Mouse (Mus musculus): ENCODE measurements around the gene 1810062G17Rik. TPM values are rescaled to one million over a fixed set of nuclear protein-coding genes. Genes with fewer than 3 reads are reported as not detected.

1810062G17Rik gene
- total RNA-seq, 2 experiments from 2014 or later = not detected

DNA sequence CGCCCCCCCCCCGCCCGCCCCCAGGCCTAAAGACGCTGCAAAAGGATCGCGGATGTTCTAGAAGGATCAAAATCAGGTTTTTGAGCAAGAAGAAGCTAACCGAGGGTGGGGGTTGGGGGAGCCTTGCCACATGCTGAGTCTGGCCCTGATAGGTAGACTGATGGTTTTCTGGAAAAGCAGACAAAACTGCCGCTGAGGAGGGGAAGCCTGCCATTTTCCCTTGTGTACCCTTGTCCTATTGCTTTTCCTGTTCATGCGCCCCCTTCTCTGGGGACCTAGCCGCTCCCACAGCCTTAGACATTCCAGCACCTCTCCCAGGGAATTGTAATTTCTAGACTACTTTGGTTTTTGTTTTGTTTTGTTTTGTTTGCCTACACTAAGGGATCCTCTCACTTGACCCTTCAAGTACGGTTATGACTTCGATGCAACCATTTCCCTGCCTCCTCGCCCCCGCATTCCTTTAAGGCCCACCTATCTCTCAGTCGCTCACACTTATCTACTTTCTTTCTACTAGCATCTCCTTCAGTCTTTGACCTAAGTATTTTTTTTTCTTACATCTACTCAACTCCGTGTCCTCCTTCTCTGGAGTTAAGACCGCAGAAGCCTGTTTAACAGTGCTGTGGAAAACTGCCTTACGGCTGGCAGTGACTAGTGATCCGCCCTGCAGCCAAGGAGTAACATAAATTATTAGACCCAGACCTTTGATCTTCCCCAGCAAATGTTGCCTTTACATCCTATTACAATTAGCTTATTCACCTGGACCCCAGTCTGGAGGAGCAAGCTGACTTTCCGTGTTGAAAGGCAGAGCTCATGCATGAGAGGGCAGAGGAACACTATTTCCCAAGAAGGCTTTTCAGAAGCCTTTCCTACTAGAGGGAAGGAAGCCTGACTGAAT, 771 bp downstream of the 1810062G17Rik start:
- DNase-seq (ENCODE audit: low spot score in 2 of 2) = no peak

DNA sequence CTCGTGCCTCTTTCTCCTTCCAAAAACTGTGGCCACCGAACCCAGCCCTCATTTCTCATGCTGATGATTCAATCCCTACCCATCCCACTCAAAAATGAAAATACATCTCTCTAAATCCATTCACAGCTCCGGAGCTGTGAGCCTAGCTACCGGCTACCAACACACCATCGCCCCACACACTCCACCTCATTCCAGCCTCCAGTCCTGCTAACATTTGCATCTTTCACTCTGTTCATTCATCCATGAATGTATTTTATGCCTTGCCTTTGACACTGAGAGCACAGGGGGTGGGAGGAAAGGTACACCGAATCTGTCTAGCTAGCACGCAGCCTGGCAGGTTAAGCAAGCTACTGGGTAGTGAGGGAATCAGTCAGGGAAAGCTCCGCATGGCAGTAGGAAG, 3.0 kb downstream of the 1810062G17Rik start:
- no peak for DNase-seq (ENCODE audit: low spot score in 2 of 2)

DNA sequence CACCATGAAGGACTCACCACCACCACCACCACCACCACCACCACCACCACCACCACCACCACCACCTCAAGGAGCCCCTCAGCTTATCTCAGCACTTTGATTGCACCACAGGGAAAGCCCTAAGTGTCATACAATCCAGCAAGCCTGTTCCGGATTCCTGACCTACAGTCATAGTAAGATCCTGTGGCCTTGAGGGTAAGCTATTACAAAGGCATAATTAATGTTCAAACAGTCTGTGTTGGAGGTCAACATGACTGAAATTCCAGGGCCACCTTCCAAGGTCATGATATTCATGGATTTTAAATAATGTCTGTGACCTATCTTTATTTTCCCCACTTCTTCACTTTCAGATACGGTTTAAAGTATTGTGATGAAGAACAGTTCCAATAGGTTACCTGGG, 4.7 kb downstream of the 1810062G17Rik start:
- no peak for DNase-seq (ENCODE audit: low spot score in 2 of 2)

DNA sequence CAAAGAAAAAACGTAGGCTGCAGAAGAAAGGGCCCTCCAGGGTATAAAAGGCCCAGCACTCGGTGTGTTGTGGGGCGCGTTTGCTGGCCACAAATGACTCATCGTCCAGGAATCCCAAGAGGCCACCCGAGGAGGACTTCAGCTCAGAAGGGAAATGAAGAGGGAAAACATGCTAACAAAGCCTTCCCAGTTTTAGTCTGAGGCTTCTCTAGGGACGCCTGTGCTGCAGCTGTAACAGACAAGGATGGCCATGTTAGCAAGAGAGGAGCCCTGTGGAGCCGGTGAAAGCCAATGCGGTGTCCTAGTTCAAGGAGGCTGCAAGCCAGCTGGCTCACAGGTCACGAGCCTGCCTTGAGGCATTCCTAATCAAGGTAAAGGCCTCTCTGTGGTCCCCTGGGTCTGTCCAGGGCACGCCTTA, 6.0 kb downstream of the 1810062G17Rik start:
- DNase-seq (ENCODE audit: low spot score in 2 of 2) = peak in 1 of 2 experiments; percentile 22

DNA sequence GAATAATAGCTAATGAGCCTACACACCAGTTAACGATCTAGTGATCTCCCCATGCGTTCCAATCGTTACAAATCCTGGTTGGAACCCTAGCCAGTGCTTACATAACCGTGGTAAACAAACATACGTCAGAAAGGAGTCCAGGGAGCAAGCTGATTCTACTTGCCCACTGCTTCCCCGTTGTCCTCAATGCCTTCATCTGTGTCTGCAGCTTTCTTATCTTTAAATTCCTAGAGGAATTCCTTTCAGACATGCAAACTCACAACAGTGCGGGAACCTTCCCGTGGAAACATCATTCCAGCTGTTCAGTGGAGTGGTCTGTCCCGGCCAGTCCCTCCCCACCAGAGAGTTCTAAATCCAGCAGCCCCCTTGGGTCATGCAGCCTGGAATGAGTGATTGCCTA, 7.2 kb downstream of the 1810062G17Rik start:
- no peak for DNase-seq (ENCODE audit: low spot score in 2 of 2)

DNA sequence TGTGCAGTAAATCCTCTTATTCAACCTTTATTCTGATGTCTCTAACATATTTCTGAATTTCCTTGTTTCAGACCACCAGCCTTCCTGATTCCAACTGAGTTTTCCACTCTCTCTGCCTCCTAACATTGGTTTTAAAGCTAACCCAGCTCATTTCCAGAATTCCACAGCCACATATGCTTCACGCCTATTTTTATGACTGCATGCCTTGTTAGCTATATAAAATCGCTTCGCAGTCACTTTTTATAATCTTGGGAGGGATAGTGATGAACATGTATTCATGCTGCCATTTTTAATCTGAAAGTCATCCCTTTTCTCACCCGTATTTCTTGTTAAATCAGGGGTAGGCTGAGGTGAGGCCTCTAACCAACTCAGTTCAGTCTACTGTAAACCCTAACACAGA, 8.6 kb downstream of the 1810062G17Rik start:
- no peak for DNase-seq (ENCODE audit: low spot score in 2 of 2)

DNA sequence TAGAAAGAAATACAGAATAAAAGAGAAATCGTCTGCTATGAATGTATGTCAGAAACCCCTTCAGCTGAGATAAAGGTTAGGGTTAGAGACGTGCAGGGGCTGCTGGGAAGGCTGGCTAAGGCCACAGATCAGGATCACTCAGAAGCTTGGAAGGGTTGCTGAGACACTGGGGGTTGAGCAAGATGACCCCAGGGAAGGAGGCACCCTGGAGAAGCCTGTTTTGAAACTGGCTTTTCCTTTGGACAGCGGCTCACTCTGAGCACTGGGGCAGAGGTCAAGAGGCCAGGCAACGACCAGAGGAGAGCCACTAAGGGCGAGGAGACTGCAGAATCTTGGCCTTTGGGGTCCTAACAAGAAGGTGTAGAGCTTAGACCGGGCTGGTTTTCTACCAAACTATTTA, 10.4 kb downstream of the 1810062G17Rik start:
- no peak for DNase-seq (ENCODE audit: low spot score in 2 of 2)

DNA sequence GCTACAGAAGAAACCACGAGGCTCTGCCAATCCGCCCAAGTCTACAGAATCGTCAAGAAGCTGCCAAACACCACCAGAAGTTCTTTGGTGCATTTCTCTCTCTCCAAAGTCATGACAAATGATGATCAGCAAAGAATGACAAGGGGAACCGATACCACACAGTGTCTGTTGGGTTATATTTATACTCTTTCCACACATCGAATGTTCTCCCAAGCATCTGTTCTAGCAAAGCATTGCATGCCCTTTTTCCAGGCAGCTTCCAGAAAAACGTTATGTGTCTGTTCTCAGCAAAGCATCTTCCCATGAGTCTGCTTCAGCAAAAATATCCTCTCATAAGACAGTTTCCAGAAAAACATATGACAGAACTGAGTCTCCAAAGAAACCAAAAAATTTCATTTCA, 11.1 kb downstream of the 1810062G17Rik start:
- no peak for DNase-seq (ENCODE audit: low spot score in 2 of 2)

DNA sequence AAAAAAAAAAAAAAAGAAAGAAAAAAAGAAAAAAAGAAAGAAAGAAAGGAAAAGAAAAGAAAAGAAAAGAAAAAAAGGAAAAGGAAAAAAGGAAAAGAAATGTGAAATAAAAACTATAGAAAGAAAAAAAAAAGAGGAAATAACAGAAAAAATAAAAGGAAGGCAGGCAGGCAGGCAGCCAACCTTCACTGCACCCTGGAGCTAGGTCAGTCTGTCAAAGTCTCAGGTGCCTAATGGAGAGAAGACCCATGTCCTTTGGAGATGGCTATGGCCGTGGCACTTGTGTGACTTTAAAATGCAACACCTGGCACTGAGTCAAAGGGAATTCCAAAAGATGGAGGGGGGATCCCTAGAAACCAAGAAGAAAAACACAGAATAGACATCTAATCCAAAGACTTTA, 12.6 kb downstream of the 1810062G17Rik start:
- DNase-seq (ENCODE audit: low spot score in 2 of 2) = no peak

DNA sequence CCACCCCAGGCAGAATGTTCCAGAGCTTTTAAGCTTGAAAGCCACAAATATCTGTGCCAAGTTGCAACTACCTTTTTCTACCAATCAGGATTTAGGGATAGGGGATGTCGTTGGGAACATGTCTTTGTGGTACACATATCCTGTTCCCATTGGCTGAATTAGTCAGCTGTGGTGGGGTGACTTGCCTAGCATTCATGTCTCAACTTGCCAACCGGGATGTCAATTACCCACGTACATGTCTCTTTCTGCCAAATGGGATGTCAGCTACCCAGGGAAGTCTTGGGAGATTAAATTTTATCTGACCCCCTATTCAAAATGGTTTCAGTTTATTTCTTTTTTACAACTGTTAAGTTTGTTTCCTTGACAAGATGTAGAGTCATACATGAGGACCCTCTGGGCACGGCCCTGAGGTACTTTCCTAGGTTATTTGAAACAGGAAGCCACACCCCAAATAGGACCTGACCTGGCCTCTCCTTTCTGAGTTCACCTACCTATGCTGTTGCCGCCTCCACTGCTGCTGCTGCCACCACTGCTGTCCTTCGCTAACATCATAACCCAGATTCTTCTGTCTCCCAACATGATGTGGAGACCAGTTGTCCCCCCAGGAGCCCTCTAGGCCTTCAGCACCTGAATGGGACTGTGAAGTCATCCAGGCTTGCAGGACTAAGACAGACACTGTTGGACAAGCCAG, 13.3 kb downstream of the 1810062G17Rik start:
- no peak for DNase-seq (ENCODE audit: low spot score in 2 of 2)

DNA sequence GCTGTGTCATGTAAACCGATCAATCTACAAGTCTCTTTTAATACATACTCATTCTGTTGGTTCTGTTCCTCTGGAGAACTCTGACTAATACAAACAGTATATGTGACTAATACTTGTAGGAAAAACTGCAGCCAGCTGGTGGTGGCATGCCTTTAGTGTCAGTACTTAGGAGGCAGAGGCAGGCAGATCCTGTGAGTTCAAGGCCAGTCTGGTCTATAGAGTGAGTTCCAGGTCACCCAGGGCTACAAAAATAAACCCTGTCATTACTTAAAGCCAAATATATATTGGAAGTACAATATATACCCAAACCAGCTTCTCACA, 13.8 kb downstream of the 1810062G17Rik start:
- no peak for DNase-seq (ENCODE audit: low spot score in 2 of 2)

DNA sequence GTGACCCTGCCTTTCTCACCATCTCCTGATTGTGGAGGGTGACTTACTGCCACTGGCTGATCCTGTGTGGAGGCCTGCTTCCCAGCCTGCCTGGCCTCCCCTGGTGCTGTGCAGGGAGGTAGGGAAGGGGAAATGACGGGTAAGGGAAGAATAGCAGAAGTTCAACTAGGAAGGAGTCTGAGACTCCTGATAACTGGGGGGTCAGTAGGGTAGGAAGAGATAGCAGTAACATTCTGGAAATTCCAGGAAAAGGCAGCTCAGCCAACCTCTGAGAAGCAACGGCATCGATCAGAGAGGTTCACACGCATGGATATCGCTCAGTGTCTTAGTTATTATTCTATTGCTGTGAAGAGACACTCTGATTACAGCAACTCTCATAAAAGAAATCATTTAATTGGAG, 15.8 kb downstream of the 1810062G17Rik start:
- no peak for DNase-seq (ENCODE audit: low spot score in 2 of 2)

DNA sequence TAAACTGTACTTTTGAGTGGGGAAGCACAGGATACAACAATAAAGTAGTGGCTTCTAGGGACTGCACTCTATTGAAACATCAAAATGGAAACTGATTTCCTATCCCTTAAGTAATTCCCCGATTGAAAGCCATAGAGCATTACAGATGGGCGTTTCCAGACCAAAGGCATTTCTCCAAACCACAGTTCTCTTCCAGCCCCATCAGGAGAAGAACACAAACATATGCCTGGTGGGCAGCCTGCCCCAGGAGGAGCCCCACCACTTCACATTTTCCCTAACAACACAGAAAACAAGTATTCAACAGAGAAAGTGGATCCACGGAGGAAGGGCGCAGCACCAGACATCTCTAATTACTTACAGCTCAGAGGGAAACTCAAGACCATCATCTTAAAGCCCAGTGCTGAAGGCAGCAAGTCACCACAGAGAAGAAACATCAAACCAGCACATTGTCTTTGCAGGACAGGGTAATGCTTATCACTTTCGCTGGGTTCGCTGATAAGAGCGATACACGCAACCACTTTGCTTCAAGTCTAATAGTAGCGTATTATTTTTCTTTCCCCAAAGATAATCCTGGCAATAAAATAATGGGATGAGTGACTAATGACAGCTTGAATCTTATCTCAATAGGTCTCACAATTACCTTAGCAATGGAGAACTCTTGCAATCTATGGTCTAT, 17.1 kb downstream of the 1810062G17Rik start:
- DNase-seq (ENCODE audit: low spot score in 2 of 2) = no peak

DNA sequence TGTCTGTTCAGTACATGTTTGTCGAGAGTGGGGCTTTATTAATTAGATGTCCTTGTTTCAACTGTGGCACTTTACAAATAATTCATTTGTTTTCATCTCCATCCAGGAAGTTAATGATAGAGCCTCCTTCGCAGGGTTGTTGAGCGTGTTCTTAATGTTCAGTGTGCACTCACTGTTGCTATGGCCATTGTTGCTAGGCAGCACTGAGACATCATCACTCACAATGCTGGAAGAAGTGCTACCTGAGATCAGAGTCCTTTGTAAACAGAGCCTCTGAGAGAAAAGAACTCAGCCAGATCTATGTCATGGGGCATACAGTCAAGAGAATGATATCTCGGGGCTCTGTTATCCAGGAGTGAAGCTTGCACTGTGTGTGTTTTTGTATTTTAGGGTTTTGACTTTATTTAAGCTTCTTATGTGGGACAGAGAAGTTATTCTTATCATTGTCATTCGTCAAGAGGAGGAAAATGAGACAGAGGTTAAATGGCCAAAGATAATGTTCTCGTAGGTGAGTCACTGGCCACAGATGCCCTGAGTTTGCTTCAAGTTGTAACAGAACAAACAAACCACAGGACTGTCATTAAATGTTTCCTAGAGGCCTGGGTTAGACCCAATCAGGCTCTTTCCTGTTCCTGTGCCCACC, 18.0 kb downstream of the 1810062G17Rik start:
- no peak for DNase-seq (ENCODE audit: low spot score in 2 of 2)

DNA sequence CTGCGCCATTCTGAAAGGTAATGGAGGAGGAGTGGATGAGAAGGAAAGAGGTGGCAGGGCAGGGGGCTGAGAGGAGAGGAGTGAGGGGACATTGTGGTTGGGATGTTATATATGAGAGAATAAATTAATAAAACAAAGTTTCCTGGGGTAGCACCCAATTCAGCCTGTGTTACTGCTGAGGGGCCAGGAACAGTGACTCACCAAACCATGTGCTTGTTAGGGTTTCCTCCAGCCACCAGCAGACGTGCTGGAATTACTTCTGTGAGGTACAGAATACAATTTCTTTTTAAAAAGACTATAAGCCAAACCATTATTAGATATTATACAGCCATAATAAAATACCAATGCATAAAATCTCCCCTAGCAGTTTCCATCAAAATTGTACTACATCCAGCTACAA, 18.9 kb downstream of the 1810062G17Rik start:
- DNase-seq (ENCODE audit: low spot score in 2 of 2) = no peak

DNA sequence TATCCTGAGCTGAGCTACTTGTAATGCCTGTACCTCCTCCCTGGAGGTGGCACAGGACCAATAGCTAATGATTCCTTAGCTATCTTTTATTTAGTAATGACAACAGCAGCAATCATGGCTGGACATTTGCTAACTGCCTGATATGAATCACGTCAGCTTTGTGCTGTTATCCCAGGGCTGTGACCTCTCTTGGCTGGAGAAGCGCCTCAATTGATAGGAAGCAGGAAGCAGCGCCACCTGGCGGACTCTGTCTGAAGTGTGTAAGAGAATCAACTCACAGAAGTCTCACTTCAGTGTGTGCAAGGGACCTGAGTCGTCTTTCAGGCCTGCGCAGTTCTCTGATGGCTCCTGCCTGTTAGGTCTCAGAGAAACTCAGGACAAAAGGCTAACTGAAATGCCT, 19.7 kb downstream of the 1810062G17Rik start:
- DNase-seq (ENCODE audit: low spot score in 2 of 2) = peak; percentile 78 to 93

DNA sequence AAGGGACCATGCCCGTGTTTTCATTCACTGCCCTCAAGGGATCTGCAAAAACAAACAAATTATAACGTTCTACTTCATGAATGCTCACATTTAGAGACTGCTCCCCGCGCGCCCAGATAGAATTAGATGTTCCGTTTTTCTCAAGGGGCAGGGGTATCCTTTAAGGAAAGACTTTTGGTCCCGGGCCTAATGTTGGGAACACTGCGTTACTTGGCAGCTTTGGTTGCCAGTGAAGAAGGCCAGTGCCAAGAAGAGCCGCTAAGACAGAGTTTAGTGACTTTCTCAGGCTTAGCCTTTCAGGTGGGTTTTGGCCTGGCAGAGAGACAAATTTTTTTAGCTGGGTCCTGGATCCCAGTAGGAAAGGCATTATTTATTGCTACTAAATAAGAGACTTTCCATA, 20.5 kb downstream of the 1810062G17Rik start:
- no peak for DNase-seq (ENCODE audit: low spot score in 2 of 2)

DNA sequence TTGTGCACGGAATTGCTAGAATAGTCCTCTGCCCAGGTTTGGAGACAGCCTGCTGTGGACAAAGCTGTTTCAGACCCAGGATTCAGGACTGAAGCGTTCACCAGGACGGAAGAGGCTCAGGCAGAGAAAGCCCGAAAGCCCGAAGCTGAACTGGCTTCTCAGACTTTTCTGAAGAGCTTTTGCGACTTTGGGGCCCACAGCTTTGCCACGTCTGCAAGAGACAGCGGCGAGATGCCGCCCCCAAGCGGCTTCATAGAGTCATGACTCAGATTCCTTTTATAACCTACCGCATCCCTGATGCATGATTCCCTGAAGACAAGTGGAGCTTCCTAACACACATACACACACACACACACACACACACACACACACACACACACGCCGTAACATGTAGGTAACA, 21.0 kb downstream of the 1810062G17Rik start:
- peak; percentile 59 to 80 for DNase-seq (ENCODE audit: low spot score in 2 of 2)

DNA sequence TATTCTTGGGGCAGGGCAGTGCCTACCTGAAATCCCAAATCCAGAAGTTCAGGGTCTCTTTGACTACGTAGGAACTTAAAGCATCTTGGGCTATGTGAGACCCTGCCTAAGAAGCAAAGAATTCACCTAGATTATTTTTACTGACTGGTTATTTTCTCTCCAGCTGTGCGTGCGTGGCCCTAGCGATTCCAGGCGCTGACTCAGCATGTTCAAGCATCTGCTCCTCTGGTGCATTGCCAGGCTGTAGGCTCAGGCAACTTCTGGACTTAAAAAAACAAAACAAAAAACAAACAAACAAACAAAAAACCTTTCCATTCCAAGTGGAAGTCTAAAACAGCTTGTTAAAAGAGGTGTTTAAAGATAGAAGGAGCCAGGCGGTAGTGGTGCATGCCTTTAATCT, 22.5 kb downstream of the 1810062G17Rik start:
- no peak for DNase-seq (ENCODE audit: low spot score in 2 of 2)

DNA sequence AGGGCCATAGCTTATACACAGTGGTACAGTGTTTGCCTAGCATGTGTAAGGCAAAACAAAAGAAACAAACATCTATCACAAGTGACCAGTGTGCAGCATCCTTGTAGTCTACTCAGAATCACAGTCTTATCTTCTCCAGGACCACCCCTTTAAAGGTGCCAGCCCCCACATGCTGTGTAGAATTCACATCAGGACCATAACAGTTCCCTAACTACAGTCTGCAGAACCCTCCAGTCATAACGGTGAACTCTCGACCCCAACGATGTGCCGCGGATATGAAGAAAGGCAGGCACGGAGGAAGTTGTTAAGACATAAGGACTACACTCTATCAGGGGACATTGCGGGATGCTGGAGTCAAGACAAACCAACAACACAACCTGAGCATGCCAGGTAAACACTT, 23.7 kb downstream of the 1810062G17Rik start:
- DNase-seq (ENCODE audit: low spot score in 2 of 2) = no peak

DNA sequence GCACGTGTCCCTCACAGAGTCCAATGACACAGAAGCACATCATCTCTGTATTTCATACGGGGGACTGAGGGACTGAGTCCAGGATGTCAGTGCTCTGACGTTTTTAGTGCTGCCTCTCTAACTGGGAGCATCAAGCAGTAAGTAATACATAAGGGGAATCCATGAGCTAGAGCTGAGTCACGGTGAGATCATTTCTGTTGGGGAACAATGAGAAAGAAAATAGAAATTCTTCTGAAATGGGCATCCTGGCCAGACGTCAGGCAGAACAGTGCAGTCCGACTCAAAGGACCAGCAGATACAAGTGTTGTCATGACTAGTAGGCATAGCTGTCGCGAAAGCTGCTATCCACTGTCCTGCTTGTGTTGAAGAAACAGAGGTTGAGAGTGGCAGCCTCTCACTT, 25.2 kb downstream of the 1810062G17Rik start:
- DNase-seq (ENCODE audit: low spot score in 2 of 2) = no peak

DNA sequence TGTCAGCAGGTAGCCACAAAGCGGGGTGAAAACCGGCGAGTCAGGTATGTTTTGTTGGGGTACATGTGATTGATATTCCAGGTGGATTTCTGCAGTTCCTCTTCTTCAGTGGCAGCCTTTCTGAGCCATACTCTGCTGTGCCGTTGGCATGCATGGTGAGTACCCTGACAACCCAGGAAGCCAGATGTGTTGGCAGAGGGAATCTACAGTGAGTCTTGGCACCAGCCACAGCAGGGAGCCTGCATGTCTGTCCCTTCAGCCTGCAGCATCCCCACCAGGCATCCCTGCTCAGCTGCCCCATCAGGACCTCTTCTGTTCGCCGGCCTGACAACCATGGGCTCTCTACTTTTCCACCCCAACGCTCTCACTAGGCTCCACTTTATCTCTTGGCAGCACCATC, 25.8 kb downstream of the 1810062G17Rik start:
- DNase-seq (ENCODE audit: low spot score in 2 of 2) = no peak
